Comparison of ENCODE assay signal across 16 mouse cellular contexts in the genomic region with DNA sequence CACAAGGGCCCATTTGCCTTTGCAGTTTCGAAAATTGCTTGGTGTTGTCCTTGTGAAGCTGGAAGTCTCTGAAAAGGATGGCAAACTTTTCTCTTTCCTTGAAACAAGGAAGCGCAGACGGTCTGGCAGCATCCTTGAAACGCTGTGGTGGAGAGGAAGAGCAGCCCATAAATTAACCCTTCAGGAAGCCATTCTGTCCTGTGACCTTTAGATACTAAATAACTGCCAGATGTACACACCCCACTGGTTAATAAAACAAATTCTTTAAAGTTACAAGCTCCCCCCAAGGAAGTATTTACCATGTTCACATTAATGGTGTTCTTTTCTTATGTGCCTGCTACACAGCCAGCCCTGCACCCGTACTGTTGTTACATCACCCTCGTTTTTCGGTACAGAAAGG. TPM values are rescaled to one million over a fixed set of nuclear protein-coding genes. Genes with fewer than 3 reads are reported as not detected.
"Had no signal": no experiment of that assay in that cellular context is flagged by ENCODE, and none has a peak within 500 bp of the region (broad histone marks: within the 10 kb centered on the region; RNA-seq: fewer than 3 reads in every experiment).

No protein-coding gene starts in this region.

- H3K27me3 ChIP-seq: liver, embryonic 13.5 days; lung, embryonic 15.5 days; midbrain, embryonic 12.5 days; neural tube, embryonic 13.5 days had no signal

- DNase-seq: liver; liver, embryonic 13.5 days; liver, postnatal 0 days; lung, postnatal 14 days; retina, postnatal 1 day; right cerebral cortex, postnatal 4 days; spleen, adult 18-20 months; thymus, adult 18-20 months; thymus, postnatal 25 days had no signal

- H3K4me2 ChIP-seq: liver, embryonic 13.5 days; lung, embryonic 15.5 days; midbrain, embryonic 12.5 days; neural tube, embryonic 13.5 days had no signal

- H3K27ac ChIP-seq: left cerebral cortex, adult 2 months; liver, embryonic 13.5 days; lung, embryonic 15.5 days; macrophage; midbrain, embryonic 12.5 days; neural tube, embryonic 13.5 days had no signal

- H3K36me3 ChIP-seq: liver, embryonic 13.5 days; lung, embryonic 15.5 days; midbrain, embryonic 12.5 days; neural tube, embryonic 13.5 days had no signal

- H3K4me3 ChIP-seq: left cerebral cortex, adult 2 months; liver, embryonic 13.5 days; lung, embryonic 15.5 days; midbrain, embryonic 12.5 days; neural tube, embryonic 13.5 days had no signal

- H3K9ac ChIP-seq: liver, embryonic 13.5 days; liver, postnatal 0 days; lung, embryonic 15.5 days; midbrain, embryonic 12.5 days; neural tube, embryonic 13.5 days had no signal

- H3K4me1 ChIP-seq: liver, embryonic 13.5 days; midbrain, embryonic 12.5 days; neural tube, embryonic 13.5 days had no signal

- H3K9me3 ChIP-seq: liver, embryonic 13.5 days; lung, embryonic 15.5 days; midbrain, embryonic 12.5 days; neural tube, embryonic 13.5 days had no signal

- ATAC-seq: liver, postnatal 0 days; midbrain, embryonic 16.5 days had no signal

RNA-seq across cellular contexts. Expression of a gene that starts 6.0 kb away (rescaled TPM):
- total RNA-seq: megakaryocyte-erythroid progenitor cell, adult 5-6 weeks had no signal
- polyA plus RNA-seq: macrophage had no signal
